Mouse (Mus musculus) spleen, adult 2 months (tissue): ENCODE data around the gene Fhdc1.

ENCODE experiments used
- CTCF ChIP-seq: fragments of 200-500 bp; IDR thresholded peaks from 2 replicates; pipeline ENCODE4 v1.5.1; 2011; ENCODE audit warnings: mild to moderate bottlenecking, inconsistent platforms; ENCODE audit not compliant: insufficient read depth, insufficient read length, insufficient replicate concordance; ENCODE audit errors: extremely low read depth
- POLR2A ChIP-seq: fragments of 200-500 bp; IDR thresholded peaks from 2 replicates; pipeline ENCODE4 v1.6.1; 2011; ENCODE audit warnings: low read depth, low read length, inconsistent platforms

DNA sequence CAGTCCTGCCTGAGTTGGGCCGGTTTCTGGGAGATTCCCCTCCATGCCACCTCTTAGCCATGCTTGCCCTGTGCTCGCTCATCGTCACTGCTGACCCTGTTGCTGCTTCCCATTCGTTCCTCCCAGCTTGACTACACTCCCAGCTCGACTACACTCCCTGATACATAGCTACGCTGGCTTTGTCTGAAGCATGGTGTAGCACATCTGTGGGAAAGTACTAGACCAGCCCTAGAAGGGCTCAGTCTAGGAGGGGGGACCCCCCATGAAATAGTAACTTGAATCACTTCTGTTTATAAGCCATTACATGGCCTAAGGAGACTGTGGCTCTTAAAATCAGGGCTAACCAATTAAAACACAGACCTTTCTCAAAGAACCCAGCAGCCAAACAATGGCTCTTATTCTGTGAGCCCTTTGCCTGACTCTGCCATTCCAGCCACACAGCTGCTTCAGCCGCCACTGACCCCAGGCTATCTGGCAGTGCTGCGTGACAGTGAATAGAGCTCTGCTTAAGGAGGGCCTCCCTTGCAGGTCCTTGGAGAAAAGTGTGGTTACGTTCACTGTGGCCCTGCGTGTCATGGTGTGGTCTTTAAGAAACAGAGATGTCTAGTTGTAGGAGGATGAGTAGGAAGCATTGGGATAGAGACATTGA lies 47.3 kb downstream of the Fhdc1 start:
- TF ChIP-seq POLR2A (no peak), CTCF (no peak)
